Mouse (Mus musculus) midbrain, embryonic 13.5 days (tissue): ENCODE data around the gene Gdpd2. TPM values are rescaled to one million over a fixed set of nuclear protein-coding genes. Genes with fewer than 3 reads are reported as not detected.

Experiments
- ATAC-seq: fragments of 200-750 bp; cut with Nextera tagmentation; 2 replicates; pipeline ENCODE4 v1.8.0; 2017; ENCODE audit warnings: mild to moderate bottlenecking, moderate TSS enrichment, moderate library complexity
- H3K27ac ChIP-seq: fragments of 300-500 bp; sonication (generic); 2 replicates; pipeline ENCODE4 v1.5.1; 2015; ENCODE audit warnings: inconsistent platforms, mild to moderate bottlenecking, moderate library complexity
- H3K27me3 ChIP-seq: fragments of 300-500 bp; sonication (generic); 2 replicates; pipeline ENCODE4 v1.6.1; 2015; ENCODE audit warnings: mild to moderate bottlenecking, inconsistent platforms
- H3K36me3 ChIP-seq: fragments of 300-500 bp; sonication (generic); 2 replicates; pipeline ENCODE4 v1.6.1; 2015; ENCODE audit warnings: mild to moderate bottlenecking, inconsistent platforms
- H3K4me1 ChIP-seq: fragments of 300-500 bp; sonication (generic); replicated peaks from 2 replicates; pipeline ENCODE4 v1.6.1; 2015; ENCODE audit warnings: inconsistent platforms
- H3K4me2 ChIP-seq: fragments of 300-500 bp; sonication (generic); replicated peaks from 2 replicates; pipeline ENCODE4 v1.6.1; 2015; ENCODE audit warnings: moderate library complexity, mild to moderate bottlenecking, inconsistent platforms
- H3K4me3 ChIP-seq: fragments of 300-500 bp; sonication (generic); replicated peaks from 2 replicates; pipeline ENCODE4 v1.5.1; 2015; ENCODE audit warnings: mild to moderate bottlenecking, inconsistent platforms
- H3K9ac ChIP-seq: fragments of 300-500 bp; sonication (generic); replicated peaks from 2 replicates; pipeline ENCODE4 v1.6.1; 2015; ENCODE audit warnings: mild to moderate bottlenecking, inconsistent platforms
- H3K9me3 ChIP-seq: fragments of 300-500 bp; sonication (generic); 2 replicates; pipeline ENCODE4 v1.6.1; 2016; ENCODE audit warnings: mild to moderate bottlenecking, inconsistent platforms
- WGBS: fragments of 180-500 bp; shearing (Covaris S2); methylation state at CpG from one replicate; pipeline ENCODE4 v1.1.7; 2015; 5-methylcytosine and 5-hydroxymethylcytosine counted together
- polyA plus RNA-seq: library from polyadenylated mRNA; unstranded; fragments of >200 nt; fragmentation: Nextera tagmentation; extraction: Ambion mirVana; gene quantifications from 2 replicates; pipeline ENCODE4 v1.2.1, GENCODE M21; 2015

Gdpd2 gene
- polyA plus RNA-seq, 1 experiment from 2014 or later, result 26.1 TPM

DNA sequence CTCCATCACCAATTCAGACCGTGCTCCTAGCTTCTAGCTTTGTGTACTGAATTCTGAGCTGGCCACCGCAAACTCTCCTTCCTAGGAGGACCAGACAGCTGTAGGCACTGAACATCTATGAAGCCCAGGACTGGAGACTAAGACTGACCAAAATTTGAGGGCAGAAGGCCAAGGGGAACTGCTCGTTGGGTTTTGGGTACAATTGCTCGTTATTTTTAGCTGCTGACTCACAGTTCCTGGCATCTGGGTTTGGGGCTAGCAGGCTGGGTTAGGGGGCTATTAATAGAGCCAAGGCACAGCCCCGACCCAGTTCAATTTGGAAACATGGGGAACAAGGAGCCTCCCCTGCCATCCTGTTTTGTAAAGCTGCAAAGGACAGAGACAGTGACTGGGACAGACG, 11.1 kb downstream of the Gdpd2 start:
- WGBS, result 69% methylated on average over 6 of the region's 6 CpGs
- H3K9ac ChIP-seq, result no peak overlapping the region
- no peaks in the 10 kb centered on the region for H3K9me3 ChIP-seq
- no peak overlapping the region for H3K4me3 ChIP-seq
- no peak overlapping the region for H3K4me2 ChIP-seq
- no peak overlapping the region for H3K27ac ChIP-seq
- no peak for ATAC-seq
- no peaks in the 10 kb centered on the region; the same call in 1 of the 2 replicates for H3K4me1 ChIP-seq
- H3K36me3 ChIP-seq, result no peaks in the 10 kb centered on the region
- H3K27me3 ChIP-seq, result no peaks in the 10 kb centered on the region

- H3K4me2 ChIP-seq, result 0 out of 2 replicates have a peak overlapping the region, but pooled peaks have one; percentile 18
- H3K36me3 ChIP-seq, result no peaks in the 10 kb centered on the region
- 9% methylated on average over 10 of the region's 10 CpGs for WGBS
- 0 out of 2 replicates have a peak overlapping the region, but pooled peaks have one; percentile 5 for H3K27ac ChIP-seq
- H3K27me3 ChIP-seq, result no peaks in the 10 kb centered on the region
- no peaks in the 10 kb centered on the region for H3K9me3 ChIP-seq
- no peak overlapping the region for H3K4me3 ChIP-seq
- no peak overlapping the region for H3K9ac ChIP-seq
- peak; percentile 78 for ATAC-seq
- no peaks in the 10 kb centered on the region; the same call in 1 of the 2 replicates for H3K4me1 ChIP-seq
These were observed 12.3 kb downstream of the Gdpd2 start for GRCm38 (mm10) chrX:100741940-100742339.

- Histone ChIP-seq H3K9ac (no peak overlapping the region), H3K9me3 (no peaks in the 10 kb centered on the region), H3K4me1 (0 out of 2 replicates have a peak, but pooled peaks cover 7% of the 10 kb centered on the region), H3K27ac (no peak overlapping the region), H3K4me3 (no peak overlapping the region), H3K4me2 (no peak overlapping the region), H3K36me3 (no peaks in the 10 kb centered on the region), H3K27me3 (no peaks in the 10 kb centered on the region)
- no peak for ATAC-seq
- 77% methylated on average over 6 of the region's 6 CpGs for WGBS
These were observed 36.2 kb downstream of the Gdpd2 start for GRCm38 (mm10) chrX:100765855-100766254.

GRCm38 (mm10) chrX:100767181-100767884, 37.7 kb downstream of the Gdpd2 start, which contains the start of gene Dlg3:
Gene Dlg3 (plus strand): TSS chrX:100767722.
- Histone ChIP-seq H3K4me2 (peak within 1 kb of the TSS; percentile 63), H3K9me3 (no peaks in the 10 kb centered on the region), H3K4me3 (peak within 1 kb of the TSS; percentile 69), H3K36me3 (no peaks in the 10 kb centered on the region), H3K4me1 (0 out of 2 replicates have a peak, but pooled peaks cover 7% of the 10 kb centered on the region), H3K27ac (peak within 1 kb of the TSS; percentile 85), H3K27me3 (no peaks in the 10 kb centered on the region), H3K9ac (peak within 1 kb of the TSS; percentile 82)
- peak; percentile 94 for ATAC-seq
- WGBS, result 24% methylated on average over 26 of the region's 26 CpGs

GRCm38 (mm10) chrX:100767885-100768626, 38.4 kb downstream of the Gdpd2 start:
- H3K9me3 ChIP-seq, result no peaks in the 10 kb centered on the region
- peak overlapping the region; percentile 85 for H3K27ac ChIP-seq
- H3K27me3 ChIP-seq, result no peaks in the 10 kb centered on the region
- peak overlapping the region; percentile 63 for H3K4me2 ChIP-seq
- H3K36me3 ChIP-seq, result peaks cover 3% of the 10 kb centered on the region
- peak overlapping the region; percentile 82 for H3K9ac ChIP-seq
- 0 out of 2 replicates have a peak, but pooled peaks cover 7% of the 10 kb centered on the region for H3K4me1 ChIP-seq
- peak overlapping the region; percentile 69 for H3K4me3 ChIP-seq
- WGBS, result 36% methylated on average over 27 of the region's 36 CpGs
- peak; percentile 69 for ATAC-seq

DNA sequence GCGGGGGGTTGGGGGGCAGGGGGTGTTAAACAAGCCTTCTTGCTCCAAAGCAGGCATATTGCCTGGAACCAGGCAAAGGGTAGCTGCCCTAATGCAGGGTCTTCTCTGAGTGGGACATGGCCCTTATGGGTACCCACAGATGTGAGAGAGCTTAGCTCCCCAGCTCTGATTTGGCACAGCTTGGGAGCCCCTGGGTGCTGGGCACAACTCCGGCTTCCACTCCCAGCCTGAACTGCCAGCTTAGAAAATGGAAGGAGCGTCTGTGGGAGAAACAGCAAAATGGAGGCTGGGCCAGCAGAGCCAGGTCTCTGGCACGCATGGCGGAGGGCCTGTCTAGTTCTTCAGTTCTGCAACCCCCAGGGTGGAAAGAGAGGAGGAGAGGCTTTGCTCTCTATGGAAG, 39.6 kb downstream of the Gdpd2 start:
- 0 out of 2 replicates have a peak, but pooled peaks cover 7% of the 10 kb centered on the region for H3K4me1 ChIP-seq
- H3K27ac ChIP-seq, result 0 out of 2 replicates have a peak overlapping the region, but pooled peaks have one; percentile 25
- no peaks in the 10 kb centered on the region for H3K27me3 ChIP-seq
- peak overlapping the region; percentile 82 for H3K9ac ChIP-seq
- H3K4me2 ChIP-seq, result peak overlapping the region; percentile 63
- peaks cover 6% of the 10 kb centered on the region for H3K36me3 ChIP-seq
- no peaks in the 10 kb centered on the region for H3K9me3 ChIP-seq
- peak overlapping the region; percentile 69 for H3K4me3 ChIP-seq
- ATAC-seq, result no peak
- 67% methylated on average over 5 of the region's 5 CpGs for WGBS

DNA sequence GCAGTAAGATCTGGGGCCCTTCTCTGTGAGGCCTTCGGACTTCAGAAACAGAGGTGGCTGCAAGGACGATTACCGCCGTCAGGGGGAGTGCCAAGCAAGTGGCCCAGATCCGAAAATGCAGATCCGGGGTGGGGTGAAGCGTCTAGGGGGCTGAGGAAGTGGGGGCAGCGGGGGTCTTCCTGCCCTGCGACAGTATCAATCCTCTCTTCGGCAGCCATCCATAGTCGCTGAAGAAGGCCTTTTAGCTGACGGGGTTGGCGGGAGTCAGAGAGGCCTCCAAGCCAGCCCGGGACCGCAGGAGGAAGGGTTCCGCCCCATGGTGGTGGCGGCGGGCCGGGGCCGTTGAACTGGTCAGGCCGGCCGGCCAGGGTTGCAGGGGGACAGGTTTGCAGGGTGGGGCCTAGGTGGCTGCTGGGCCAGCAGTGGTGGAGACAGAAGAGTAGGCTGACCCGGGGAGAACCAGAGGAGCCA, 44.7 kb downstream of the Gdpd2 start:
- Histone ChIP-seq H3K27me3 (no peaks in the 10 kb centered on the region), H3K4me2 (peak overlapping the region; percentile 53), H3K27ac (no peak overlapping the region), H3K9ac (peak overlapping the region; percentile 32; the same call in 1 of the 2 replicates), H3K4me3 (peak overlapping the region; percentile 31), H3K36me3 (peaks cover 6% of the 10 kb centered on the region), H3K4me1 (peaks cover 15% of the 10 kb centered on the region), H3K9me3 (no peaks in the 10 kb centered on the region)
- no peak for ATAC-seq
- WGBS, result 25% methylated on average over 23 of the region's 23 CpGs

GRCm38 (mm10) chrX:100775405-100775804, 45.7 kb downstream of the Gdpd2 start:
- Histone ChIP-seq H3K9ac (no peak overlapping the region), H3K4me1 (peaks cover 18% of the 10 kb centered on the region), H3K9me3 (no peaks in the 10 kb centered on the region), H3K36me3 (peaks cover 6% of the 10 kb centered on the region), H3K4me3 (no peak overlapping the region), H3K27ac (no peak overlapping the region), H3K27me3 (no peaks in the 10 kb centered on the region), H3K4me2 (no peak overlapping the region)
- WGBS, result 90% methylated on average over 3 of the region's 3 CpGs
- no peak for ATAC-seq

GRCm38 (mm10) chrX:100776494-100776893, 46.8 kb downstream of the Gdpd2 start:
- peak; percentile 57 for ATAC-seq
- no peak overlapping the region for H3K9ac ChIP-seq
- WGBS, result 19% methylated on average over 9 of the region's 9 CpGs

DNA sequence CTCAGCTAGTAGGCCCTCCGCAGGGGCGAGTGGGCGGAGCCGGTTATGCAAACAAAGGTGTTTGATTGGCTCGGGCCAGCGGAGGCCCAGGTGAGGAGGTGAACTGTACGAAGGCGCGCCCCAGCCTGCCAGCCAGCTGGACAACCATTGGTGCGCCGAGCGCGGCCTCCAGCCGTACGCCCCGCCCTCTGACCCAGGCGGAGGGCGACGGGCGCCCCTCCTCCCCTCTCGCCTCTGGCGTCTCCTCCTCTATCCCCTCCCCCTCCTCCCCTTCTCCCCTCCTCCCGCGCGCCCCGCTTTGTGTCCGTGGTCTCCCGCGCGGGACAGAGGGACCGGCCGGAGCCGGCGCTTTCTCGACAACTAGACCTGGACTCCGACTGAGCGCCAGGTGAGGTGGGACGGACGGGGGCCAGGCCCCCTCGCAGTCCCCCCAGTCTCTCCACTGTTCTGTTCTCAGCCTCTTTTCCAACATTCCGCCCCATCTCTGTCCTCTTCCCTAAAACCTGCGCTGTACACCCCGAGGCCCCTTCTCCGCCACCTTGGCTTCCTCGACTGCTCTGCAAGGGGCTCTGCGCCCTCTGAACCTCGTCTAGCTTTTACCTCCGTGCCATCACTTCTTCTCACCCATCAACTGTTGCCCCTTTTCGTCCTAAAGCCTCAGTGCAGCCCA, 47.4 kb downstream of the Gdpd2 start:
- H3K36me3 ChIP-seq, result peaks cover 6% of the 10 kb centered on the region
- peaks cover 28% of the 10 kb centered on the region for H3K4me1 ChIP-seq
- H3K9ac ChIP-seq, result peak overlapping the region; percentile 74
- peak overlapping the region; percentile 85 for H3K27ac ChIP-seq
- peak; percentile 86 for ATAC-seq
- H3K4me2 ChIP-seq, result peak overlapping the region; percentile 59
- H3K27me3 ChIP-seq, result no peaks in the 10 kb centered on the region
- peak overlapping the region; percentile 51 for H3K4me3 ChIP-seq
- no peaks in the 10 kb centered on the region for H3K9me3 ChIP-seq
- 26% methylated on average over 35 of the region's 49 CpGs for WGBS

More at GRCm38 (mm10) chrX:100776494-100776893, 46.8 kb downstream of the Gdpd2 start:
- no peaks in the 10 kb centered on the region for H3K27me3 ChIP-seq
- H3K36me3 ChIP-seq, result peaks cover 6% of the 10 kb centered on the region
- H3K27ac ChIP-seq, result peak overlapping the region; percentile 85
- H3K9me3 ChIP-seq, result no peaks in the 10 kb centered on the region
- peak overlapping the region; percentile 59 for H3K4me2 ChIP-seq
- H3K4me3 ChIP-seq, result peak overlapping the region; percentile 51
- H3K4me1 ChIP-seq, result peaks cover 28% of the 10 kb centered on the region

GRCm38 (mm10) chrX:100777655-100778234, 48.1 kb downstream of the Gdpd2 start:
- Histone ChIP-seq H3K4me2 (peak overlapping the region; percentile 59), H3K4me3 (peak overlapping the region; percentile 51), H3K27me3 (no peaks in the 10 kb centered on the region), H3K36me3 (peaks cover 6% of the 10 kb centered on the region), H3K9me3 (no peaks in the 10 kb centered on the region), H3K4me1 (peaks cover 29% of the 10 kb centered on the region), H3K9ac (peak overlapping the region; percentile 74), H3K27ac (peak overlapping the region; percentile 85)
- no peak for ATAC-seq
- WGBS, result 28% methylated on average over 10 of the region's 10 CpGs
